Mouse (Mus musculus) MEL (cell line): ENCODE measurements around the gene Wdr70. TPM values are rescaled to one million over a fixed set of nuclear protein-coding genes. Genes with fewer than 3 reads are reported as not detected.

Experiments
- DNase-seq: peaks from one replicate; pipeline ENCODE4 v3.0.0; 2011; ENCODE audit warnings: low read depth, low spot score
- H3K27ac ChIP-seq: 2 replicates; pipeline ENCODE4 v1.5.1; 2012; ENCODE audit warnings: low read depth, mild to moderate bottlenecking, control low read depth, low read length, moderate library complexity; ENCODE audit not compliant: control insufficient read depth
- H3K27me3 ChIP-seq, 2 experiments: fragments of 150-350 bp in 1 of 2; sonication (generic) in 1 of 2; 2 replicates each; pipeline ENCODE4 v1.6.1; 2012; ENCODE audit warnings: low read length in 2 of 2, mild to moderate bottlenecking in 2 of 2, improper control_type of control experiment in 1 of 2, moderate library complexity in 1 of 2; ENCODE audit not compliant: insufficient read depth in 2 of 2, control insufficient read depth in 1 of 2
- H3K36me3 ChIP-seq, 2 experiments: 2 replicates each; pipeline ENCODE4 v1.6.1; 2012 to 2014; ENCODE audit warnings: low read length in 2 of 2, improper control_type of control experiment in 1 of 2, inconsistent platforms in 1 of 2, mild to moderate bottlenecking in 1 of 2; ENCODE audit not compliant: insufficient read depth in 2 of 2, control insufficient read depth in 1 of 2
- H3K4me1 ChIP-seq, 2 experiments: fragments of 150-350 bp in 1 of 2; sonication (generic) in 1 of 2; 2 replicates each; pipeline ENCODE4 v1.6.1; 2012; ENCODE audit warnings: low read length in 2 of 2, improper control_type of control experiment in 1 of 2, mild to moderate bottlenecking in 1 of 2; ENCODE audit not compliant: insufficient read depth in 2 of 2, control insufficient read depth in 1 of 2
- H3K4me3 ChIP-seq, 2 experiments: fragments of 150-350 bp in 1 of 2; sonication (generic) in 1 of 2; 2 replicates each; pipeline ENCODE4 v1.5.1; 2012; ENCODE audit warnings: low read depth in 2 of 2, low read length in 2 of 2, mild to moderate bottlenecking in 2 of 2, moderate library complexity in 2 of 2, control low read depth in 1 of 2, improper control_type of control experiment in 1 of 2; ENCODE audit not compliant: control insufficient read depth in 1 of 2, insufficient read depth in 1 of 2
- H3K79me2 ChIP-seq: 2 replicates; pipeline ENCODE4 v1.6.1; 2012; ENCODE audit warnings: mild to moderate bottlenecking, low read length, moderate library complexity; ENCODE audit not compliant: control insufficient read depth, poor library complexity, insufficient read depth
- H3K9ac ChIP-seq: 2 replicates; pipeline ENCODE4 v1.6.1; 2012; ENCODE audit warnings: low read depth, mild to moderate bottlenecking, control low read depth, low read length, moderate library complexity; ENCODE audit not compliant: control insufficient read depth, poor library complexity, severe bottlenecking
- H3K9me3 ChIP-seq: fragments of 150-350 bp; sonication (generic); replicated peaks from 2 replicates; pipeline ENCODE4 v1.6.1; 2012; ENCODE audit warnings: mild to moderate bottlenecking, low read length, improper control_type of control experiment, moderate library complexity; ENCODE audit not compliant: insufficient read depth
- BHLHE40 ChIP-seq: IDR thresholded peaks from 2 replicates; pipeline ENCODE4 v1.6.1; 2012; ENCODE audit warnings: low read depth, mild to moderate bottlenecking, inconsistent platforms, low read length, improper control_type of control experiment, borderline replicate concordance
- CTCF ChIP-seq, 3 experiments: IDR thresholded peaks in 2 of 3; conservative IDR thresholded peaks in 1 of 3; 2 replicates each; pipeline ENCODE4 v1.5.1; 2011 to 2012; ENCODE audit warnings: low read length in 3 of 3, low read depth in 2 of 3, mild to moderate bottlenecking in 2 of 3, improper control_type of control experiment in 1 of 3, inconsistent platforms in 1 of 3, mixed read lengths in 1 of 3, moderate library complexity in 1 of 3; ENCODE audit not compliant: control insufficient read depth in 1 of 3, insufficient read depth in 1 of 3, poor library complexity in 1 of 3, severe bottlenecking in 1 of 3
- E2F4 ChIP-seq: IDR thresholded peaks from 2 replicates; pipeline ENCODE4 v1.6.1; 2011; ENCODE audit warnings: low read depth, low read length, improper control_type of control experiment, borderline replicate concordance
- EP300 ChIP-seq, 2 experiments: IDR thresholded peaks; 2 replicates each; pipeline ENCODE4 v1.6.1; 2011; ENCODE audit warnings: improper control_type of control experiment in 2 of 2, low read length in 2 of 2, low read depth in 1 of 2, mild to moderate bottlenecking in 1 of 2
- ETS1 ChIP-seq: IDR thresholded peaks from 2 replicates; pipeline ENCODE4 v1.6.1; 2012; ENCODE audit warnings: low read depth, mild to moderate bottlenecking, inconsistent platforms, low read length, improper control_type of control experiment, moderate library complexity
- GABPA ChIP-seq: IDR thresholded peaks from 2 replicates; pipeline ENCODE4 v1.6.1; 2012; ENCODE audit warnings: low read depth, mild to moderate bottlenecking, inconsistent platforms, low read length, improper control_type of control experiment, moderate library complexity
- MAFK ChIP-seq: IDR thresholded peaks from 2 replicates; pipeline ENCODE4 v1.6.1; 2011; ENCODE audit warnings: low read depth, mild to moderate bottlenecking, low read length, improper control_type of control experiment, borderline replicate concordance
- MAX ChIP-seq: IDR thresholded peaks from 2 replicates; pipeline ENCODE4 v1.6.1; 2011; ENCODE audit warnings: low read length, improper control_type of control experiment
- MYB ChIP-seq: IDR thresholded peaks from 2 replicates; pipeline ENCODE4 v1.6.1; 2011; ENCODE audit warnings: mild to moderate bottlenecking, low read depth, low read length, improper control_type of control experiment
- MYC ChIP-seq: IDR thresholded peaks from 2 replicates; pipeline ENCODE4 v1.6.1; 2011; ENCODE audit warnings: low read depth, mild to moderate bottlenecking, low read length, improper control_type of control experiment, moderate library complexity
- NRF1 ChIP-seq: IDR thresholded peaks from 2 replicates; pipeline ENCODE4 v1.6.1; 2014; ENCODE audit warnings: low read depth, mild to moderate bottlenecking, inconsistent platforms, low read length, improper control_type of control experiment, moderate library complexity; ENCODE audit not compliant: poor library complexity, insufficient read depth, severe bottlenecking
- POLR2A ChIP-seq, 2 experiments: IDR thresholded peaks; 2 replicates each; pipeline ENCODE4 v1.6.1; 2011 to 2012; ENCODE audit warnings: low read length in 2 of 2, mild to moderate bottlenecking in 2 of 2, control low read depth in 1 of 2, improper control_type of control experiment in 1 of 2, low read depth in 1 of 2, moderate library complexity in 1 of 2; ENCODE audit not compliant: control insufficient read depth in 1 of 2, insufficient read depth in 1 of 2, poor library complexity in 1 of 2
- POLR2AphosphoS2 ChIP-seq: IDR thresholded peaks from 2 replicates; pipeline ENCODE4 v1.6.1; 2011; ENCODE audit warnings: low read length, improper control_type of control experiment
- RAD21 ChIP-seq: IDR thresholded peaks from 2 replicates; pipeline ENCODE4 v1.6.1; 2011; ENCODE audit warnings: mild to moderate bottlenecking, low read depth, low read length, improper control_type of control experiment
- SIN3A ChIP-seq: IDR thresholded peaks from 2 replicates; pipeline ENCODE4 v1.6.1; 2012; ENCODE audit warnings: low read length, improper control_type of control experiment, inconsistent platforms
- TAL1 ChIP-seq: IDR thresholded peaks from 2 replicates; pipeline ENCODE4 v1.6.1; 2012; ENCODE audit warnings: mild to moderate bottlenecking, inconsistent platforms, low read length, moderate library complexity, mixed read lengths
- TBP ChIP-seq: IDR thresholded peaks from 2 replicates; pipeline ENCODE4 v1.8.0; 2011; ENCODE audit warnings: low read depth, low read length, improper control_type of control experiment
- TCF12 ChIP-seq: IDR thresholded peaks from 2 replicates; pipeline ENCODE4 v1.6.1; 2014; ENCODE audit warnings: low read depth, mild to moderate bottlenecking, inconsistent platforms, low read length, improper control_type of control experiment, moderate library complexity
- USF1 ChIP-seq: IDR thresholded peaks from 2 replicates; pipeline ENCODE4 v1.6.1; 2014; ENCODE audit warnings: low read depth, mild to moderate bottlenecking, inconsistent platforms, low read length, improper control_type of control experiment, moderate library complexity
- ZC3H11A ChIP-seq: IDR thresholded peaks from 2 replicates; pipeline ENCODE4 v1.6.1; 2012; ENCODE audit warnings: low read depth, mild to moderate bottlenecking, inconsistent platforms, low read length, improper control_type of control experiment
- ZNF384 ChIP-seq: IDR thresholded peaks from 2 replicates; pipeline ENCODE4 v1.6.1; 2012; ENCODE audit warnings: low read depth, mild to moderate bottlenecking, inconsistent platforms, low read length, improper control_type of control experiment
- polyA plus RNA-seq, 2 experiments: library from polyadenylated mRNA; stranded (reverse) in 1 of 2; unstranded in 1 of 2; fragments of >175 nt in 1 of 2; fragments of >200 nt in 1 of 2; gene quantifications; 2 replicates each; pipeline versions ENCODE4 v1.2.1 to v1.2.4; 2012; ENCODE audit warnings: low replicate concordance in 2 of 2, low read depth in 1 of 2; ENCODE audit not compliant: insufficient read length in 2 of 2, insufficient read depth in 1 of 2, missing spikeins in 1 of 2
- total RNA-seq: library from RNA; depleted of rRNA; stranded (reverse); fragments of 300-350 nt; gene quantifications from 2 replicates; pipeline ENCODE4 v1.2.3, GENCODE M21; 2012

Wdr70 gene
- total and polyA plus RNA-seq, 3 experiments = 40.7 to 48.8 TPM; not detected in 1

DNA sequence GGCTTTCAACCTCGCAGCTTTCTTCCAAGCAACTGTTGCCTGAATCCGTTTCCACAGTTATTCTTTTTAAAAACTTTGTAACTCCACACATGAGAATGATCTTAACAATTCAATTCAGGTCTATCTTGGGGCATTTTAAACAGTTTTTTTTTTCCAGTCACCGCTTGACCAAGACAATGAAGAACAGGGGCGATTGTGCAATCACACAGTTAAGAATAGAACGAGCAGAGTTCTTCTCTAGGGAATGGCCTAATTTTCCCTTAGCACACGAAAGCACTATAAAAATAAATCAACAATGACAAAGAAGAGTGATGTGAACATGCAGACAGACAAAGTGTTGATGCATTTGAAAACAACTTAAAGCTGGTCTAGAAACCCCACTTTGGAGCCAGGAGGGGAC is 223.1 kb downstream of the Wdr70 start:
- no peak for TF ChIP-seq BHLHE40
- TF ChIP-seq ETS1 = no peak
- TF ChIP-seq POLR2AphosphoS2 = no peak
- TF ChIP-seq SIN3A = no peak
- no peak for TF ChIP-seq MAFK
- no peak for TF ChIP-seq MYB
- TF ChIP-seq ZC3H11A = no peak
- TF ChIP-seq ZNF384 = no peak
- TF ChIP-seq MYC = no peak
- no peak for TF ChIP-seq E2F4
- TF ChIP-seq TCF12 = no peak
- no peaks in the 10 kb centered on the region for H3K4me1 ChIP-seq
- no peaks in the 10 kb centered on the region for H3K27me3 ChIP-seq
- H3K27ac ChIP-seq = no peak overlapping the region
- no peak for DNase-seq
- no peak overlapping the region for H3K9ac ChIP-seq
- no peaks in the 10 kb centered on the region for H3K9me3 ChIP-seq
- H3K79me2 ChIP-seq = no peaks in the 10 kb centered on the region
- no peaks in the 10 kb centered on the region for H3K36me3 ChIP-seq
- no peak overlapping the region for H3K4me3 ChIP-seq

DNA sequence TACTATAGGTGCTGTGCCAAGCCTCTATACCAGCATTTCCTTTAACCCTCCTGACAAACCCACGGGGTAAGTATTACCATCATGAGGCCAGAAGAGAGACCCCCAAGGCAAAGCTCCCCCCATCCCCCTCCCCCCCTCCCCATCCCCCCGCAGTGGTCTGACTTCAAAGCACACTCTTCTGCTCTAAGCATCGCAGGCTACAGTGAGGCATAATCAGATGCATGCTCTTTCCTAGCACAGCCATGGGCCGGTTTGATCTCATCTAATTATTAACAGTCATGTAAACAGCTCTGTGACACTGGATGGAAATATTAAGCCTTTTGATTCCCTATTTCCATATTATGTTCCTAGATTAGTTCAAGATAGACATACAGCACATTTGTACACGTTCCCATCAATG is 226.5 kb downstream of the Wdr70 start:
- H3K27ac ChIP-seq = no peak overlapping the region
- H3K4me3 ChIP-seq = no peak overlapping the region
- no peak for TF ChIP-seq RAD21
- TF ChIP-seq GABPA = no peak
- no peak for TF ChIP-seq MAX
- H3K9ac ChIP-seq = no peak overlapping the region
- H3K79me2 ChIP-seq = no peaks in the 10 kb centered on the region
- no peak for DNase-seq
- H3K27me3 ChIP-seq = no peaks in the 10 kb centered on the region
- H3K4me1 ChIP-seq = no peaks in the 10 kb centered on the region
- no peaks in the 10 kb centered on the region for H3K36me3 ChIP-seq
- H3K9me3 ChIP-seq = no peaks in the 10 kb centered on the region

DNA sequence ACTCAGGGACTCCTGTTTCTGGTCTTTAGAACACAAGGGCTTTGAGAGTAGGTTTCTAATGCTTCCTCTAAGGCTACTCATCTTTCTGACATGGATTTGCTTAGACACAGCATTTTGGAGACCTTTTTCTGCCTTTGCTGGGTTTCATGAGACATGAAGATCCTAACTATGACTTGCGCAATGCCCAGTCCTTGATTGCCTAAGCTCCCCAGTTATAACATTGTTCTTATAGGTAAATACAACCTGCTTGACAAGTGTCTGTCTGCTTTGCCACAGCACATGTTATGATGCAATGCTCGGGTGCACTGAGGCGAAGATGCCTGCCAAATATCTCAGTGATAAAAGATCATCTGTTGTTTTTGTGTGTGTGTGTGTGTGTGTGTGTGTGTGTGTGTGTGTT is 233.7 kb downstream of the Wdr70 start:
- no peak for TF ChIP-seq POLR2A (IDR thresholded peaks at IDR 0.05; ENCODE audit: control insufficient read depth in 1 of 2, insufficient read depth in 1 of 2, low read depth in 1 of 2, low read length in 2 of 2, poor library complexity in 1 of 2)
- no peak for TF ChIP-seq USF1
- TF ChIP-seq EP300 (IDR thresholded peaks at IDR 0.05; ENCODE audit: low read depth in 1 of 2, low read length in 2 of 2) = no peak
- no peak for TF ChIP-seq NRF1
- TF ChIP-seq ZC3H11A = no peak
- no peak for TF ChIP-seq TBP
- TF ChIP-seq TAL1 = no peak
- no peak for TF ChIP-seq CTCF (IDR thresholded peaks at IDR 0.05 in 2 of 3, conservative IDR thresholded peaks at IDR 0.05 in 1 of 3; ENCODE audit: control insufficient read depth in 1 of 3, insufficient read depth in 1 of 3, low read depth in 2 of 3, low read length in 3 of 3, poor library complexity in 1 of 3, severe bottlenecking in 1 of 3)
- TF ChIP-seq, all 39 proteins: peak for 0
- no peak overlapping the region for H3K4me3 ChIP-seq
- H3K27ac ChIP-seq = no peak overlapping the region
- no peak for DNase-seq
- H3K36me3 ChIP-seq = no peaks in the 10 kb centered on the region
- no peaks in the 10 kb centered on the region for H3K9me3 ChIP-seq
- H3K79me2 ChIP-seq = no peaks in the 10 kb centered on the region
- no peaks in the 10 kb centered on the region for H3K4me1 ChIP-seq
- peaks cover 2% of the 10 kb centered on the region in 2 experiments; a peak in 2 of 4 replicates for H3K27me3 ChIP-seq
- H3K9ac ChIP-seq = no peak overlapping the region
